Mouse (Mus musculus): Measurements from ENCODE around the gene Srsf4.

The Srsf4 gene

GRCm38 (mm10) chr4:131873293-131874168 lies at the start of gene Srsf4:
Gene Srsf4, plus strand, starts transcription at chr4:131873617.
- peak; percentile 95 for DNase-seq

- no peak for DNase-seq
These were observed 48.5 kb upstream of the Srsf4 start for GRCm38 (mm10) chr4:131824939-131825338.

GRCm38 (mm10) chr4:131825830-131826229 lies 47.6 kb upstream of the Srsf4 start:
- DNase-seq = no peak

GRCm38 (mm10) chr4:131826905-131827304 lies 46.5 kb upstream of the Srsf4 start:
- no peak for DNase-seq

- DNase-seq = no peak
These were observed 44.3 kb upstream of the Srsf4 start for GRCm38 (mm10) chr4:131829123-131829522.

GRCm38 (mm10) chr4:131831546-131832045 lies 41.8 kb upstream of the Srsf4 start:
- peak; percentile 49 for DNase-seq

- DNase-seq = no peak
These were observed 40.5 kb upstream of the Srsf4 start for GRCm38 (mm10) chr4:131832759-131833407.

GRCm38 (mm10) chr4:131833971-131834609 lies 39.3 kb upstream of the Srsf4 start:
- DNase-seq = no peak

GRCm38 (mm10) chr4:131836351-131836881 lies 37.0 kb upstream of the Srsf4 start:
- peak; percentile 52 for DNase-seq

- peak; percentile 50 for DNase-seq
These were observed 36.4 kb upstream of the Srsf4 start for GRCm38 (mm10) chr4:131836891-131837491.

GRCm38 (mm10) chr4:131837872-131838524 lies 35.4 kb upstream of the Srsf4 start, which contains the start of gene Ptpru:
Gene Ptpru, minus strand, starts transcription at chr4:131838288.
- DNase-seq = peak; percentile 89

GRCm38 (mm10) chr4:131843290-131843743 lies 30.1 kb upstream of the Srsf4 start, which contains the start of gene Mecr:
Gene Mecr, plus strand, starts transcription at chr4:131843470.
- peak; percentile 91 for DNase-seq

GRCm38 (mm10) chr4:131845991-131846778 lies 27.2 kb upstream of the Srsf4 start:
- no peak for DNase-seq

GRCm38 (mm10) chr4:131848082-131848481 lies 25.3 kb upstream of the Srsf4 start:
- no peak for DNase-seq

- no peak for DNase-seq
These were observed 23.3 kb upstream of the Srsf4 start for GRCm38 (mm10) chr4:131849986-131850638.

- DNase-seq = no peak
These were observed 18.5 kb upstream of the Srsf4 start for GRCm38 (mm10) chr4:131854950-131855349.

GRCm38 (mm10) chr4:131860492-131861340 lies 12.7 kb upstream of the Srsf4 start:
- peak; percentile 58 for DNase-seq

GRCm38 (mm10) chr4:131861341-131861739 lies 12.1 kb upstream of the Srsf4 start:
- DNase-seq = no peak

- peak; percentile 25 for DNase-seq
These were observed 635 bp upstream of the Srsf4 start for GRCm38 (mm10) chr4:131872672-131873292.
